Comparison of ENCODE assay signal across 20 mouse cellular contexts in genomic region chr4:78494117-78494516, GRCm38 (mm10).
"Had no signal": no experiment of that assay in that cellular context is flagged by ENCODE, and none has a peak within 500 bp of the region (broad histone marks: within the 10 kb centered on the region; RNA-seq: fewer than 3 reads in every experiment).

No protein-coding gene starts in this region.

- H3K4me2 ChIP-seq: limb, embryonic 13.5 days; lung, embryonic 15.5 days; midbrain, embryonic 12.5 days; neural tube, embryonic 13.5 days had no signal

- DNase-seq: kidney, adult 18-20 months; kidney, adult 9 months; kidney, postnatal 14 days; kidney, postnatal 4 days; left cerebral cortex, postnatal 4 days; lung, adult 18-20 months; lung, postnatal 10 days; lung, postnatal 36 days; retina, postnatal 1 day; right cerebral cortex, postnatal 25 days; thymus, adult 18-20 months; thymus, postnatal 36 days had no signal

- H3K27me3 ChIP-seq: limb, embryonic 13.5 days; lung, embryonic 15.5 days; midbrain, embryonic 12.5 days; neural tube, embryonic 13.5 days had no signal

- H3K4me1 ChIP-seq: limb, embryonic 13.5 days; lung, embryonic 15.5 days; midbrain, embryonic 12.5 days; neural tube, embryonic 13.5 days had no signal

- ATAC-seq: inflammation-experienced regulatory T-cells, adult 6 months; intestine, embryonic 16.5 days; midbrain, embryonic 16.5 days had no signal

- H3K9me3 ChIP-seq: limb, embryonic 13.5 days; lung, embryonic 15.5 days; midbrain, embryonic 12.5 days; neural tube, embryonic 13.5 days had no signal

- H3K9ac ChIP-seq: limb, embryonic 13.5 days; lung, embryonic 15.5 days; midbrain, embryonic 12.5 days; neural tube, embryonic 13.5 days had no signal

- H3K36me3 ChIP-seq: limb, embryonic 13.5 days; lung, embryonic 15.5 days; midbrain, embryonic 12.5 days; neural tube, embryonic 13.5 days had no signal

- H3K27ac ChIP-seq: limb, embryonic 13.5 days; lung, embryonic 15.5 days; midbrain, embryonic 12.5 days; neural tube, embryonic 13.5 days had no signal

- H3K4me3 ChIP-seq: limb, embryonic 13.5 days; lung, embryonic 15.5 days; midbrain, embryonic 12.5 days; myocyte; neural tube, embryonic 13.5 days had no signal
